Comparison of ENCODE assay signal across 20 mouse cellular contexts in genomic region chr9:103153286-103153685, GRCm38 (mm10). TPM values are rescaled to one million over a fixed set of nuclear protein-coding genes. Genes with fewer than 3 reads are reported as not detected.
DNase-seq lines count a peak whose midpoint lies in the region; ATAC-seq and TF ChIP-seq lines count a peak whose summit lies in the region.
"Had no signal": no experiment of that assay in that cellular context is flagged by ENCODE, and none has a peak within 500 bp of the region (broad histone marks: within the 10 kb centered on the region; RNA-seq: fewer than 3 reads in every experiment).

No protein-coding gene starts in this region.

- no peaks in the 10 kb centered on the region for H3K27me3 ChIP-seq in forebrain, embryonic 15.5 days
- H3K27me3 ChIP-seq in forebrain, embryonic 12.5 days = no peaks in the 10 kb centered on the region
- no peaks in the 10 kb centered on the region for H3K27me3 ChIP-seq in midbrain, embryonic 12.5 days
- no peaks in the 10 kb centered on the region; the same call in 1 of the 2 replicates for H3K27me3 ChIP-seq in midbrain, embryonic 11.5 days (ENCODE audit: control insufficient read depth, insufficient read depth, low read length)
- no peaks in the 10 kb centered on the region for H3K27me3 ChIP-seq in forebrain, postnatal 0 days (ENCODE audit: insufficient read depth, low read length)
- no peaks in the 10 kb centered on the region for H3K27me3 ChIP-seq in neural tube, embryonic 14.5 days (ENCODE audit: control insufficient read depth, insufficient read depth, low read length)
- H3K27me3 ChIP-seq: embryonic facial prominence, embryonic 15.5 days; heart, embryonic 12.5 days; stomach, embryonic 15.5 days had no signal

- peak overlapping the region; percentile 41 for H3K27ac ChIP-seq in forebrain, embryonic 15.5 days (replicated peaks)
- H3K27ac ChIP-seq in forebrain, embryonic 12.5 days = no peak overlapping the region
- peak overlapping the region; percentile 30; the same call in 1 of the 2 replicates for H3K27ac ChIP-seq in midbrain, embryonic 12.5 days (replicated peaks)
- no peak overlapping the region for H3K27ac ChIP-seq in midbrain, embryonic 11.5 days (ENCODE audit: low read depth, low read length)
- H3K27ac ChIP-seq in forebrain, postnatal 0 days (ENCODE audit: low read depth, low read length) = no peak overlapping the region
- peak overlapping the region; percentile 44 for H3K27ac ChIP-seq in neural tube, embryonic 14.5 days (ENCODE audit: low read depth, low read length)
- H3K27ac ChIP-seq: embryonic facial prominence, embryonic 15.5 days; limb, embryonic 10.5 days; stomach, embryonic 15.5 days had no signal

- no peak overlapping the region for H3K9ac ChIP-seq in forebrain, embryonic 15.5 days (replicated peaks)
- no peak overlapping the region for H3K9ac ChIP-seq in forebrain, embryonic 12.5 days
- H3K9ac ChIP-seq in midbrain, embryonic 12.5 days (replicated peaks) = no peak overlapping the region
- H3K9ac ChIP-seq in midbrain, embryonic 11.5 days (ENCODE audit: low read length) = no peak overlapping the region
- H3K9ac ChIP-seq in forebrain, postnatal 0 days = no peak overlapping the region
- H3K9ac ChIP-seq in neural tube, embryonic 14.5 days (replicated peaks; ENCODE audit: low read depth, low read length) = no peak overlapping the region
- H3K9ac ChIP-seq: embryonic facial prominence, embryonic 15.5 days; heart, embryonic 12.5 days; liver, postnatal 0 days; stomach, embryonic 15.5 days had no signal

- no peak overlapping the region for H3K4me3 ChIP-seq in forebrain, embryonic 15.5 days
- H3K4me3 ChIP-seq in forebrain, embryonic 12.5 days (replicated peaks) = no peak overlapping the region
- no peak overlapping the region for H3K4me3 ChIP-seq in midbrain, embryonic 12.5 days
- no peak overlapping the region for H3K4me3 ChIP-seq in midbrain, embryonic 11.5 days (ENCODE audit: low read depth, low read length)
- H3K4me3 ChIP-seq in forebrain, postnatal 0 days (ENCODE audit: low read depth, low read length) = no peak overlapping the region
- H3K4me3 ChIP-seq in neural tube, embryonic 14.5 days (ENCODE audit: low read depth, low read length) = no peak overlapping the region
- H3K4me3 ChIP-seq: embryonic facial prominence, embryonic 15.5 days; heart, embryonic 12.5 days; limb, embryonic 10.5 days; stomach, embryonic 15.5 days had no signal

- 56% methylated on average over 5 of the region's 5 CpGs for WGBS in forebrain, embryonic 15.5 days
- 73% methylated on average over 5 of the region's 5 CpGs for whole genome bisulfite sequencing in forebrain, embryonic 12.5 days
- WGBS in midbrain, embryonic 12.5 days = 82% methylated on average over 5 of the region's 5 CpGs
- WGBS in midbrain, embryonic 11.5 days = 82% methylated on average over 5 of the region's 5 CpGs
- WGBS in forebrain, postnatal 0 days = 41% methylated on average over 5 of the region's 5 CpGs
- 41% methylated on average over 5 of the region's 5 CpGs for WGBS in neural tube, embryonic 14.5 days

- TF ChIP-seq CTCF in forebrain, postnatal 0 days (IDR thresholded peaks at IDR 0.05; ENCODE audit: low read depth) = no peak

- no peak for DNase-seq in midbrain, embryonic 11.5 days (ENCODE audit: low spot score, missing footprints)
- DNase-seq in forebrain, postnatal 0 days = peak; percentile 60
- no peak for DNase-seq in kidney, postnatal 14 days
- DNase-seq: cerebellum, postnatal 36 days; heart, adult 11 months; heart, postnatal 14 days; kidney, adult 2 months; kidney, postnatal 10 days; liver, postnatal 0 days; lung, postnatal 14 days; thymus, adult 18-20 months had no signal

- H3K4me1 ChIP-seq in forebrain, embryonic 15.5 days = peaks cover 9% of the 10 kb centered on the region
- H3K4me1 ChIP-seq in forebrain, embryonic 12.5 days = peaks cover 11% of the 10 kb centered on the region
- peaks cover 14% of the 10 kb centered on the region for H3K4me1 ChIP-seq in midbrain, embryonic 12.5 days
- peaks cover 6% of the 10 kb centered on the region; the same call in 1 of the 2 replicates for H3K4me1 ChIP-seq in midbrain, embryonic 11.5 days (ENCODE audit: control insufficient read depth, insufficient read depth, low read length)
- no peaks in the 10 kb centered on the region for H3K4me1 ChIP-seq in forebrain, postnatal 0 days (ENCODE audit: insufficient read depth)
- H3K4me1 ChIP-seq in neural tube, embryonic 14.5 days (ENCODE audit: control insufficient read depth, insufficient read depth, low read length) = peaks cover 5% of the 10 kb centered on the region; the same call in 1 of the 2 replicates
- H3K4me1 ChIP-seq: embryonic facial prominence, embryonic 15.5 days; limb, embryonic 10.5 days; stomach, embryonic 15.5 days had no signal

- no peak overlapping the region for H3K4me2 ChIP-seq in forebrain, embryonic 15.5 days (replicated peaks)
- no peak overlapping the region for H3K4me2 ChIP-seq in forebrain, embryonic 12.5 days
- no peak overlapping the region for H3K4me2 ChIP-seq in midbrain, embryonic 12.5 days (replicated peaks)
- no peak overlapping the region for H3K4me2 ChIP-seq in midbrain, embryonic 11.5 days
- no peak overlapping the region for H3K4me2 ChIP-seq in forebrain, postnatal 0 days (ENCODE audit: low read depth)
- no peak overlapping the region for H3K4me2 ChIP-seq in neural tube, embryonic 14.5 days (ENCODE audit: low read depth, low read length)
- H3K4me2 ChIP-seq: embryonic facial prominence, embryonic 15.5 days; heart, embryonic 12.5 days; stomach, embryonic 15.5 days had no signal

- no peaks in the 10 kb centered on the region for H3K9me3 ChIP-seq in forebrain, embryonic 15.5 days
- H3K9me3 ChIP-seq in forebrain, embryonic 12.5 days = no peaks in the 10 kb centered on the region
- no peaks in the 10 kb centered on the region for H3K9me3 ChIP-seq in midbrain, embryonic 12.5 days
- H3K9me3 ChIP-seq in midbrain, embryonic 11.5 days (ENCODE audit: control insufficient read depth, low read length) = no peaks in the 10 kb centered on the region
- H3K9me3 ChIP-seq in forebrain, postnatal 0 days (ENCODE audit: low read length) = no peaks in the 10 kb centered on the region
- no peaks in the 10 kb centered on the region for H3K9me3 ChIP-seq in neural tube, embryonic 14.5 days (ENCODE audit: control insufficient read depth, low read length)
- H3K9me3 ChIP-seq: embryonic facial prominence, embryonic 15.5 days; heart, embryonic 12.5 days; limb, embryonic 10.5 days; stomach, embryonic 15.5 days had no signal

- H3K36me3 ChIP-seq in forebrain, embryonic 15.5 days = 0 out of 2 replicates have a peak, but pooled peaks cover 3% of the 10 kb centered on the region
- peaks cover 13% of the 10 kb centered on the region for H3K36me3 ChIP-seq in forebrain, embryonic 12.5 days (replicated peaks)
- H3K36me3 ChIP-seq in midbrain, embryonic 12.5 days = peaks cover 4% of the 10 kb centered on the region; the same call in 1 of the 2 replicates
- H3K36me3 ChIP-seq in midbrain, embryonic 11.5 days (ENCODE audit: control insufficient read depth, insufficient read depth, low read length) = no peaks in the 10 kb centered on the region
- H3K36me3 ChIP-seq in forebrain, postnatal 0 days (ENCODE audit: insufficient read depth) = peaks cover 21% of the 10 kb centered on the region
- 0 out of 2 replicates have a peak, but pooled peaks cover 4% of the 10 kb centered on the region for H3K36me3 ChIP-seq in neural tube, embryonic 14.5 days (ENCODE audit: control insufficient read depth, insufficient read depth, low read length)
- H3K36me3 ChIP-seq: embryonic facial prominence, embryonic 15.5 days; heart, embryonic 12.5 days; limb, embryonic 10.5 days; stomach, embryonic 15.5 days had no signal

- ATAC-seq in forebrain, embryonic 15.5 days (replicated peaks) = peak; percentile 55
- no peak for ATAC-seq in forebrain, embryonic 12.5 days (ENCODE audit: low FRiP score)
- no peak for ATAC-seq in midbrain, embryonic 12.5 days (ENCODE audit: low FRiP score, low read depth)
- ATAC-seq in midbrain, embryonic 11.5 days (ENCODE audit: low FRiP score) = no peak
- peak; percentile 68 for ATAC-seq in forebrain, postnatal 0 days
- ATAC-seq in neural tube, embryonic 14.5 days (ENCODE audit: low read depth) = peak; percentile 9; the same call in 1 of the 2 replicates
- ATAC-seq: inflammation-experienced regulatory T-cells, adult 6 months; liver, postnatal 0 days had no signal

RNA-seq across cellular contexts. Expression of gene Rab6b, which starts 41.7 kb away (rescaled TPM):
- polyA plus RNA-seq in forebrain, embryonic 15.5 days (2015; fragmentation: Nextera tagmentation; extraction: Ambion mirVana) = 62.3 and 63.3 TPM in 2 replicates
- 35.8 and 41.8 TPM in 2 replicates for polyA plus RNA-seq in forebrain, embryonic 12.5 days (2016; fragmentation: Nextera tagmentation; extraction: Ambion mirVana)
- 38.2 and 47.2 TPM in 2 replicates for polyA plus RNA-seq in midbrain, embryonic 12.5 days (2016; fragmentation: Nextera tagmentation; extraction: Ambion mirVana)
- polyA plus RNA-seq in midbrain, embryonic 11.5 days (2014; fragmentation: Nextera tagmentation; extraction: Ambion mirVana) = 16.5 and 16.7 TPM in 2 replicates
- 120 and 145 TPM in 2 replicates for total RNA-seq in forebrain, postnatal 0 days (2014; rRNA removed)
- polyA plus RNA-seq in forebrain, postnatal 0 days (2015; fragmentation: Nextera tagmentation; extraction: Ambion mirVana) = 81.0 and 133 TPM in 2 replicates
- 92.1 and 95.2 TPM in 2 replicates for polyA plus RNA-seq in neural tube, embryonic 14.5 days (2014; fragmentation: Nextera tagmentation; extraction: Ambion mirVana)

RNA-seq across cellular contexts. Expression of gene Srprb, which starts 48.7 kb away (rescaled TPM):
- polyA plus RNA-seq in forebrain, embryonic 15.5 days (2015; fragmentation: Nextera tagmentation; extraction: Ambion mirVana) = 48.8 and 49.1 TPM in 2 replicates
- polyA plus RNA-seq in forebrain, embryonic 12.5 days (2016; fragmentation: Nextera tagmentation; extraction: Ambion mirVana) = 50.3 and 50.9 TPM in 2 replicates
- 55.2 and 55.5 TPM in 2 replicates for polyA plus RNA-seq in midbrain, embryonic 12.5 days (2016; fragmentation: Nextera tagmentation; extraction: Ambion mirVana)
- polyA plus RNA-seq in midbrain, embryonic 11.5 days (2014; fragmentation: Nextera tagmentation; extraction: Ambion mirVana) = 61.5 and 62.6 TPM in 2 replicates
- 41.9 and 43.3 TPM in 2 replicates for total RNA-seq in forebrain, postnatal 0 days (2014; rRNA removed)
- 37.3 and 40.1 TPM in 2 replicates for polyA plus RNA-seq in forebrain, postnatal 0 days (2015; fragmentation: Nextera tagmentation; extraction: Ambion mirVana)
- 57.3 and 60.6 TPM in 2 replicates for polyA plus RNA-seq in neural tube, embryonic 14.5 days (2014; fragmentation: Nextera tagmentation; extraction: Ambion mirVana)

Comparison
In these comparisons a context has a peak if more than half of its experiments do, and no peak if none do; other contexts are left out.
1. ATAC-seq: peak in forebrain, embryonic 15.5 days (single experiment), forebrain, postnatal 0 days (single experiment) and neural tube, embryonic 14.5 days (single experiment); none in forebrain, embryonic 12.5 days (single experiment), midbrain, embryonic 12.5 days (single experiment) and midbrain, embryonic 11.5 days (single experiment).
2. H3K27ac ChIP-seq: peak in forebrain, embryonic 15.5 days (single experiment), midbrain, embryonic 12.5 days (single experiment) and neural tube, embryonic 14.5 days (single experiment); none in forebrain, embryonic 12.5 days (single experiment), midbrain, embryonic 11.5 days (single experiment) and forebrain, postnatal 0 days (single experiment).